Mouse (Mus musculus) neural tube, embryonic 15.5 days (tissue): ENCODE results near the gene Gas7. TPM values are rescaled to one million over a fixed set of nuclear protein-coding genes. Genes with fewer than 3 reads are reported as not detected.

ENCODE experiments used
- ATAC-seq: fragments of 200-750 bp; cut with Nextera tagmentation; 2 replicates; pipeline ENCODE4 v1.8.0; 2017; ENCODE audit warnings: mild to moderate bottlenecking, moderate TSS enrichment, moderate library complexity; ENCODE audit not compliant: low FRiP score
- H3K27ac ChIP-seq: fragments of 300-500 bp; sonication (generic); replicated peaks from 2 replicates; pipeline ENCODE4 v1.5.1; 2015; ENCODE audit warnings: mild to moderate bottlenecking, inconsistent platforms
- H3K27me3 ChIP-seq: fragments of 300-500 bp; sonication (generic); replicated peaks from 2 replicates; pipeline ENCODE4 v1.6.1; 2015; ENCODE audit warnings: inconsistent platforms
- H3K36me3 ChIP-seq: fragments of 300-500 bp; sonication (generic); 2 replicates; pipeline ENCODE4 v1.6.1; 2015; ENCODE audit warnings: inconsistent platforms
- H3K4me1 ChIP-seq: fragments of 300-500 bp; sonication (generic); 2 replicates; pipeline ENCODE4 v1.6.1; 2015; ENCODE audit warnings: inconsistent platforms
- H3K4me2 ChIP-seq: fragments of 300-500 bp; sonication (generic); 2 replicates; pipeline ENCODE4 v1.6.1; 2015; ENCODE audit warnings: inconsistent platforms, mild to moderate bottlenecking, moderate library complexity
- H3K4me3 ChIP-seq: fragments of 300-500 bp; sonication (generic); replicated peaks from 2 replicates; pipeline ENCODE4 v1.5.1; 2015; ENCODE audit warnings: mild to moderate bottlenecking, inconsistent platforms
- H3K9ac ChIP-seq: fragments of 300-500 bp; sonication (generic); replicated peaks from 2 replicates; pipeline ENCODE4 v1.6.1; 2015; ENCODE audit warnings: mild to moderate bottlenecking, inconsistent platforms
- H3K9me3 ChIP-seq: fragments of 300-500 bp; sonication (generic); replicated peaks from 2 replicates; pipeline ENCODE4 v1.6.1; 2016; ENCODE audit warnings: inconsistent platforms
- WGBS: fragments of 180-500 bp; shearing (Covaris S2); methylation state at CpG from one replicate; pipeline ENCODE4 v1.1.7; 2015; ENCODE audit warnings: mixed read lengths; 5-methylcytosine and 5-hydroxymethylcytosine counted together
- polyA plus RNA-seq: library from polyadenylated mRNA; unstranded; fragments of >200 nt; fragmentation: Nextera tagmentation; extraction: Ambion mirVana; gene quantifications from 2 replicates; pipeline ENCODE4 v1.2.1, GENCODE M21; 2015

The Gas7 gene
- polyA plus RNA-seq, 1 experiment from 2014 or later: 26.7 TPM

- Histone ChIP-seq H3K9me3 (no peaks in the 10 kb centered on the region), H3K36me3 (no peaks in the 10 kb centered on the region), H3K27me3 (no peaks in the 10 kb centered on the region), H3K9ac (no peak overlapping the region), H3K27ac (no peak overlapping the region), H3K4me3 (no peak overlapping the region), H3K4me1 (0 out of 2 replicates have a peak, but pooled peaks cover 14% of the 10 kb centered on the region), H3K4me2 (no peak overlapping the region)
- ATAC-seq: no peak
- WGBS: 56% methylated on average over 6 of the region's 6 CpGs
Observed at GRCm38 (mm10) chr11:67636905-67637586, 181.8 kb downstream of the Gas7 start.

DNA sequence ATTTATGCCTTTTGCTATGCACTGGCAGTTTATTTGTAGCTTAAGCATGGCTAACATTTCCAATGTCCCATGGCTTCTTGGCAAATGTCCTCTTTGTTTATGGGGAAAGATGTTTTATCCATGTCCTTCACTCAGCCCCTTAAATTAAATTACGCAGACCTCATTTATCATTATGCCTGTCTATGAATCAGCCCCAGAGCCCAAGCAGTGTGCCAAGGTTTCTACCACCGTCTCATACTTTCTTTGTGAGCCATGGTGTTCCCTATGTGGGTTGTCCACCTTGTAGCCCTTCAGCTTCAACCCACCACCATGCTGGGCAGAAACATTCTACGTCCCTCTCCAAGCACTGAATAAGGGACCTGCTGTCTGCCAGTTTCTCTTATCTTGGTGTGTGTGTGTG is 183.2 kb downstream of the Gas7 start:
- ATAC-seq: no peak
- Histone ChIP-seq H3K4me3 (no peak overlapping the region), H3K4me1 (0 out of 2 replicates have a peak, but pooled peaks cover 14% of the 10 kb centered on the region), H3K27me3 (no peaks in the 10 kb centered on the region), H3K9ac (no peak overlapping the region), H3K9me3 (no peaks in the 10 kb centered on the region), H3K4me2 (no peak overlapping the region), H3K27ac (no peak overlapping the region), H3K36me3 (no peaks in the 10 kb centered on the region)
- 62% methylated on average over 3 of the region's 3 CpGs for WGBS

- Histone ChIP-seq H3K4me3 (no peak overlapping the region), H3K27ac (no peak overlapping the region), H3K4me2 (no peak overlapping the region), H3K9me3 (no peaks in the 10 kb centered on the region), H3K27me3 (no peaks in the 10 kb centered on the region), H3K9ac (no peak overlapping the region), H3K36me3 (no peaks in the 10 kb centered on the region), H3K4me1 (0 out of 2 replicates have a peak, but pooled peaks cover 2% of the 10 kb centered on the region)
- 91% methylated on average over 6 of the region's 6 CpGs for WGBS
- no peak for ATAC-seq
Observed at GRCm38 (mm10) chr11:67640299-67640698, 185.1 kb downstream of the Gas7 start.

GRCm38 (mm10) chr11:67642421-67642820 is 187.2 kb downstream of the Gas7 start:
- no peaks in the 10 kb centered on the region for H3K36me3 ChIP-seq
- 97% methylated on average over 8 of the region's 8 CpGs for WGBS
- 0 out of 2 replicates have a peak, but pooled peaks cover 2% of the 10 kb centered on the region for H3K4me1 ChIP-seq
- no peak overlapping the region for H3K4me3 ChIP-seq
- H3K4me2 ChIP-seq: no peak overlapping the region
- H3K9me3 ChIP-seq: no peaks in the 10 kb centered on the region
- ATAC-seq: no peak
- no peaks in the 10 kb centered on the region for H3K27me3 ChIP-seq
- H3K9ac ChIP-seq: no peak overlapping the region
- no peak overlapping the region for H3K27ac ChIP-seq

DNA sequence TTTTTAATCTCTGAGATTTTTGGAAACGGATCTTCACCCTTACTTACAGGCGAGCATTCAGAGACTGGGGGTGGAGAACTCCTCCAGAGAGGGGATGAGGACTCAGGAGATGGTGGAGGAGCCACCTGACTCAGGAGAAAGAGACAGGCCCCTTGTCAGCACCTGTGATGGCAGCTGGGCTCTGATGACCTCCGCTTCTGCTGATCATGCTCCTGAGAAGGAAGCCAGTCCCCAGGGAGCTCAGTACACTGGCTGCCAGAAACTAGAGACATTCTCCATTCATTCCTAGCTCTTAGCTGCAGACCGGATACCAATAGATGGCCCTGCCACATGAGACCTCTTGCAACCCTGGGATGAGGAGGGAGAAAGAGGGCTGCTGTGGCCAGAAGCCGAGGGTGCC is 187.6 kb downstream of the Gas7 start:
- Histone ChIP-seq H3K4me3 (no peak overlapping the region), H3K27ac (no peak overlapping the region), H3K4me1 (no peaks in the 10 kb centered on the region), H3K9me3 (no peaks in the 10 kb centered on the region), H3K9ac (no peak overlapping the region), H3K27me3 (no peaks in the 10 kb centered on the region), H3K36me3 (no peaks in the 10 kb centered on the region), H3K4me2 (no peak overlapping the region)
- 81% methylated on average over 5 of the region's 5 CpGs for WGBS
- ATAC-seq: no peak

DNA sequence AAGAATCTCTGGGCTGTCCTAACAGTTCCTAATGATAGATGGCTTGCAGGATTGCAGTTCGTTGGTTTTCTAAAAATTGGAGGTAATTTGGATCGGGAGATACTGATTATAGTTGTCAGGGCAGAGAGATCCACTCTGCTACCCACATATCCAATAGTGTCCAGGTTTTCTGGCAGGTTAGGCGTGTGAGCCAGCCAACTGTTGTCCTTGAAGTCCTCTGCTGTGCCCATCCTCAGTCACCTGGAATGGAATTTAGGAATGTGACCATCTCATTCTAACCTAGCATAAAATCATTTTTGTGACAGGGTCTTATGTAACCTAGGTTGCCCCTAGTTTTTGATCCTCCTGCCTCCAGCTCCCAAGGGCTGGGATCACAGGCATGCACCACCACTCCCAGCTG is 188.2 kb downstream of the Gas7 start:
- Histone ChIP-seq H3K9ac (no peak overlapping the region), H3K27ac (no peak overlapping the region)
- 92% methylated on average over 3 of the region's 3 CpGs for WGBS

DNA sequence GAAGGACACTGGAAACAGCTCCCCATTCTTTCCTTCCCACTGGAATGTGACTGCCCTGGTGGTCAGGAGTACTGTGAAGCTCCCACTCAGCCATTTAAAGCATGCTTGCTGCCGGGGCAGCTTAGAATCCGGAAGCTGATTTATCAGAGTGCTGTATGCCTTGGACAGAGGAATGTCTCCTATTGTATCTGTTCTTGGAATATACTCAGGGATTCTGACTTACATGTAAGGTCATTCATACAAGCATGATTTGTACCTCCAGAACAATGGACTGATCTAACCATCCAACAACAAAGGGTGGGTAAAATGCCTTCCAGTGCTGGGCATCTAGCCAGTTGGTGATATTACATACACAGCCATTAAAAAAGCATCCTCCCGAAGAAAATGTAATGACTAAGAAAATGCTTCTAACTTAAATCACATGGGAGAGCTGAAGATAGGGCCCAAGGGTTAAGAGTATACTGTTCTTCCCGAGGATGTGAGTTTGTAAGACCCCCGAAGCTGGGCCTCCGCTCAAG is 189.5 kb downstream of the Gas7 start:
- Histone ChIP-seq H3K36me3 (no peaks in the 10 kb centered on the region), H3K4me1 (no peaks in the 10 kb centered on the region), H3K9ac (no peak overlapping the region), H3K27me3 (no peaks in the 10 kb centered on the region), H3K4me2 (no peak overlapping the region), H3K4me3 (no peak overlapping the region), H3K27ac (no peak overlapping the region), H3K9me3 (no peaks in the 10 kb centered on the region)
- WGBS: 73% methylated on average over 6 of the region's 6 CpGs
- ATAC-seq: no peak

More for the DNA sequence above, 188.2 kb downstream of the Gas7 start:
- H3K9me3 ChIP-seq: no peaks in the 10 kb centered on the region
- H3K27me3 ChIP-seq: no peaks in the 10 kb centered on the region
- no peaks in the 10 kb centered on the region for H3K36me3 ChIP-seq
- H3K4me3 ChIP-seq: no peak overlapping the region
- ATAC-seq: no peak
- no peaks in the 10 kb centered on the region for H3K4me1 ChIP-seq
- no peak overlapping the region for H3K4me2 ChIP-seq

- Histone ChIP-seq H3K27ac (no peak overlapping the region), H3K9me3 (no peaks in the 10 kb centered on the region), H3K4me2 (no peak overlapping the region), H3K27me3 (no peaks in the 10 kb centered on the region), H3K4me3 (no peak overlapping the region), H3K4me1 (peaks cover 7% of the 10 kb centered on the region), H3K36me3 (no peaks in the 10 kb centered on the region), H3K9ac (no peak overlapping the region)
- 39% methylated on average over 5 of the region's 5 CpGs for whole genome bisulfite sequencing
- no peak for ATAC-seq
Observed at GRCm38 (mm10) chr11:67647745-67648144, 192.5 kb downstream of the Gas7 start.

DNA sequence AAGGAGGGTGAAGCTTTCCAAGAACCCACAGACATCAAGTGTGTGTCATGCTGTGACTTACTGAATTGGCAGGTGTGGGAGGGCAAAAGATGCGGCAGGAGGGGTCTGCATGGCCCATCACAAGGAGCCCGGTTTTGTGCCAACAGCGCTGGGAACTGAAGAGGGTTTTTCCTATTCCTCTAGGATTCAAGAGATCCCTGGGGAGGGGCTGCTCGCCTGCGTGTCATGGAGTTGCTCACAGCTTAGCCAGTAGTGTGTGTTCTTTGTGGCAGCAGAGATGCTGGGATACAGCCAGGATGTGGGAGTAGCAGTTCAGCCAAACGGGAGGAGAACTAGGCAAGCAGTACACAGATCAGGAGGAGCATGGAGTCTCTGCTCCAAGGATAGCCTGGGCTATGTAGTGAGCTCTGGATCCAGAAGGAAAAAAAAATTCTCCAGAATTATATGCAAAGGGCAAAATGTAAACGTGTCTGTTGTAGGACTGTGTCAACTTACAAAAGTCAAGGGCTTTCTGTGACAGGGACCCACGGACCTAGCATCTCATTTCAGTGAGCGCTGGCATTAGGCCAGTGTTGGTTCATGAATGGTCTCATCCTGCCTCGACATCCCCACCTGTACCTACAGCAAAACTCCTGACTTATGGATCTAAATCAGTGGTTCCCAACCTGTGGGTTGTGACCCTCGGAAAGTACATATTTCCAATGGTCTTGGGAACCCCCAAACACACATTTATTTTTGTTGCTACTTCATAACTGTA is 193.6 kb downstream of the Gas7 start:
- H3K27me3 ChIP-seq: no peaks in the 10 kb centered on the region
- H3K9me3 ChIP-seq: no peaks in the 10 kb centered on the region
- peaks cover 15% of the 10 kb centered on the region for H3K4me1 ChIP-seq
- H3K4me2 ChIP-seq: no peak overlapping the region
- no peak overlapping the region for H3K27ac ChIP-seq
- no peaks in the 10 kb centered on the region for H3K36me3 ChIP-seq
- no peak for ATAC-seq
- H3K9ac ChIP-seq: no peak overlapping the region
- 74% methylated on average over 11 of the region's 11 CpGs for WGBS
- no peak overlapping the region for H3K4me3 ChIP-seq

DNA sequence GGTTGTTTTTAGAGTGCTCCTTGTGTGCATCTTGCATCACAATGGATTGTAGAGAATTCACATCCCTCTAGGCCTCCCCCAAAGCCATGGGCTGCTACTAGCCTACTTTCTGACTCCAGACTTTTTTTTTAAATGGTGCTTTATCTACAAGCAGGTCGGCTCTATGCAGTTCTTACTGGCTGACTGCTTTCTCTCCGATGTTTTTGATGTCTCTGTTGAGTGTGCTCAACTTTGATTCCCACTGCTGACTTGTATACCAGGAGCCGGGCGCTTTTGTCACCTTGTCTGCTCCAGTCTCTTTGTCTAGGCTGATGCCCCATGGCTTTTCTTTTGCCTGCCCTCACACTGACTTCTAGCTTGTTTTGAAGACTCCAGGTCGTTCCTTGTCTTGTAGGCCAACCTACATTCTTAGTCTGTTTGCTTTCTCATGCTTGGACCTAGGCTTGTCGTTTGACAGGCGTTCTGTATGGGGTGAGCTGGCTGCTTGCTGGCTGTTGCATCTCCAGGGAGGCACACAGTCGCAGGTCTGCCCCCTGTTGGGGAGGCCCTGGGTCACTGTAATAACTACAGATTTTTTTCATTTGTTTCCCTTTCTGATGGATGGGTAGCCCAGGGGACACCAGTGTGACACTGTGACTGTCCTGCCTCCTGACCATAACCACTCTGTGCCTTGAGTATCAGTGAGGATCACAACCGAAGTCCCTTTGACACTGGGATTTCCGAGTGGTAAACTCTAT is 194.9 kb downstream of the Gas7 start:
- Histone ChIP-seq H3K27ac (no peak overlapping the region), H3K9ac (no peak overlapping the region), H3K4me2 (no peak overlapping the region), H3K4me3 (no peak overlapping the region), H3K4me1 (peaks cover 17% of the 10 kb centered on the region), H3K36me3 (no peaks in the 10 kb centered on the region), H3K9me3 (no peaks in the 10 kb centered on the region), H3K27me3 (no peaks in the 10 kb centered on the region)
- no peak for ATAC-seq
- 61% methylated on average over 10 of the region's 10 CpGs for WGBS

DNA sequence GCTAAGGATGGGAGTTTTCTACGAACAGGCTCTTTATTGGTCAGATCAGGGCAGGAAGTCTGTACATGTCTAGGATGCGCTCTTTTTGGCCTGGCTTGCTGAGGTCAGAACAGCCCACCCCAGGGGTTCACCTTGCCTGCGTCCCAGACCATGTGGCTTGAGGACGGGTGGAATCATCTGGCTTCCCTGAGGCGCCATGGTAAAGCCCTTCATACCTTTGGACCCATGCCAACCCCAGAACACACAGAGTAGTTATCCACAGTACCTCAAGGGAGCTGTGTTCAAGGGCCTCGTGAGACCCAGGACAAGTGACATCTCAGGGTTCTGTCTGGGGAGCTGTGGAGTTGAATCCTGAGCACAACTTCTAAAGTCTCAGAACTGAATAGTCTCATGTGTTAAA is 196.5 kb downstream of the Gas7 start:
- Histone ChIP-seq H3K4me1 (peaks cover 21% of the 10 kb centered on the region), H3K4me2 (no peak overlapping the region), H3K9me3 (no peaks in the 10 kb centered on the region), H3K4me3 (no peak overlapping the region), H3K27ac (no peak overlapping the region), H3K27me3 (no peaks in the 10 kb centered on the region), H3K36me3 (no peaks in the 10 kb centered on the region), H3K9ac (no peak overlapping the region)
- WGBS: 72% methylated on average over 6 of the region's 6 CpGs
- ATAC-seq: no peak
